Mouse (Mus musculus) thymus, postnatal 14 days (tissue): ENCODE data around the gene Gm43517.

Experiments used
- DNase-seq: peaks from one replicate; pipeline ENCODE4 v3.0.0; 2021

Gm43517 gene

GRCm38 (mm10) chr12:49386081-49386805, 1.3 kb downstream of the Gm43517 start:
- no peak for DNase-seq

DNA sequence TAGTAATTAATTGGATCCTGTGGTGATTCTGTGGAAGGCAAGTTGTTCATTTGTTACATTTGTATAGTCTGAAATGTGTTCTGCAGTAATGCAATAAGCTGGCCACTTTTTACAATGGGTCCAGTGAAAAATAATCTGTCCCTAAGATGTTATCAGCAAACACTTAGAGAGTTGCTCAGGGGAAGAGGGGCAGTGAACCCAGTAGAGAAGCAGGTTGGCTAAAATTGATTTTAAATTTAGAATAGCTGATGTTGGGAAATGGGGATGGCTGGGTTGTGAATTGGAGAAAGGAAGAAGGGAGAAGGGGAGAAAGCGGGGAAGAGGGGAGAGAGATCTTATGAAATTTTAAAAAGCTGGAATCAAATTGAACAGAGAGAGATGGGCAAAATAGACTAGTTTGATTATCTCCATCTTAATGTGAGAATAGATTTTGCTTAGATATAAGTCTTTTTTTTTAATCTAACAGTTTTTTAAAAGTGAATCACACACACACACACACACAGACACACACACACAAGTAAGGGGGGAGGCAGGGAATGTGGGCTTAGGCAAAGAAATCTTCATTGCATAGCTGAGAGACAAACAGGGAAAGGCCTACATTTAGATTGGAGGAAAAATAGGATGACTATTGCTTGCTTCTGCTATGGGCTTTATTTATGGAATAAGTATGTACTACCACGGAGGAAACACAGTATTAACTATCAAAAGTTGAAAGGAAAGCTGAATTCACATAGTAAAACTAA, 3.1 kb downstream of the Gm43517 start:
- DNase-seq: no peak

GRCm38 (mm10) chr12:49389666-49390065, 4.7 kb downstream of the Gm43517 start:
- no peak for DNase-seq

GRCm38 (mm10) chr12:49390257-49390656, 5.3 kb downstream of the Gm43517 start:
- DNase-seq: no peak

DNA sequence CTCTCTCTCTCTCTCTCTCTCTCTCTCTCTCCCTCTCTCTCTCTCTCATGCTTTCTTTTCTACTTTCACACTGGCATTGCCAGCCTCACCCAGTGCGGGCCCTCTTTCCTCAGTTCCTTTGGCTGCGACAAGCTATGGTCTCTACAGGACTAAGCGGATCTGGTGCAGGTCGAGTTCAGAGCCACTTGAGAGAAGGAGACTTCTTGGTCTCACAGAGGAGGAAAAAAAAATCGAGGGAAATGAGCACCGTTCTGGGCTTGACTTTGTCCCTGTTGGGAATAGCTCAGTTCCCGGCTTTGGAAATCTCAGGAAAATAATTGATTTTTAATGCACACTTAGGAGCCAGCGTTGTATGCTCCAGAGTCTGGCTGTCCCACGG, 5.9 kb downstream of the Gm43517 start:
- no peak for DNase-seq

- no peak for DNase-seq
Observed at GRCm38 (mm10) chr12:49391305-49392040, 6.5 kb downstream of the Gm43517 start.

DNA sequence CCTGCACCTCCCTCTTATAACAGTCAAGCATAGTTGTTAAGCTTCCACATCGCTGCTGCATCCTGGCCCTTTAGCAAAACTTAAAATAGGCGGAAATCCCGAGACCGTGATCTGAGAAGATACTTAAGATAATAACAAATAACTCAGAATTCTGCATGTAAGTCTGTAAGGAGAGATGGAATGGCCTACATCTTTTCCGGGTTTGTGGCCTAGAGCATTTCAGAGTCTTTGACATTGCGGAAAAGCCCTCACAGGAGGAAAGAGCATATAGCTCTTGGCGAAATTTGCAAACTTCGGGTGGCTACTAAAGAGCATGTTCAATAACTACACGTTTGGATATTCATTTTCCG, 7.0 kb downstream of the Gm43517 start:
- DNase-seq: no peak

DNA sequence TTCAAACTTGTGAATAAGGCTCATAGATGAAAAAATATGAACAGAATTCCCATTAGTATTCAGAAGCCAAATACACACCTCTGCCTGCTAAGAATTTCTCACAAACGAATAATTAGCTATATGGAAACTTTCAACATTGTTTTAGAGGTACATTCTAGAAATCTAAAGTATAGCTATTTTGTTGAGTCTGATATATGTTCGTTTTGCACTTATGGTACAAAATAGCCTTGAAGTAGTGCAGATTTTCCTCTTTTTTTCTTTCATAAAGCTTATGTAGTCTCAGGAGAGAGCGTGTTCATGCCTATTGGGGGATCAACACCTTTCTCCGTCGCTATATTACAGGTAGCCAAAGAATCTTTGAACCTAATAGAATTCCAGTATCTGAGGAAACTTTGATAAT, 7.9 kb downstream of the Gm43517 start:
- DNase-seq: no peak

DNA sequence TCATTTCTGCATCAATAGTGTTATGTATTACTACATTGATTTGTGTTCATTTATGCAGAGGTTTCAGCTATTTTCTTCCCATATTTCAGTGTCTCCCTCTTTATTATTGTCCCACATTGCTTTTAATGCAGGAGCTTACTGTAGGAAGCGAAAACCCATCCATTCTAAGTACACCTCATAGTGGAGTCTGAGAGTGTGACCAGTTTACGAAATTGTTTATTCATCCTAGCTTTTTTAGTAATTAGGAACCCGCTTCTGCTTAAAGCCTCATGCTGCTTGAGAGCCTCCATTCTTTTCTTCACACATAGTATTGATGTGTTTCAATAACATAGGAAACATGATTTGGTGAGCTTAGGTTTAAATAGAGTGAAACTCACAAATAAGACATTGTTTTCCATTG, 8.7 kb downstream of the Gm43517 start:
- no peak for DNase-seq

DNA sequence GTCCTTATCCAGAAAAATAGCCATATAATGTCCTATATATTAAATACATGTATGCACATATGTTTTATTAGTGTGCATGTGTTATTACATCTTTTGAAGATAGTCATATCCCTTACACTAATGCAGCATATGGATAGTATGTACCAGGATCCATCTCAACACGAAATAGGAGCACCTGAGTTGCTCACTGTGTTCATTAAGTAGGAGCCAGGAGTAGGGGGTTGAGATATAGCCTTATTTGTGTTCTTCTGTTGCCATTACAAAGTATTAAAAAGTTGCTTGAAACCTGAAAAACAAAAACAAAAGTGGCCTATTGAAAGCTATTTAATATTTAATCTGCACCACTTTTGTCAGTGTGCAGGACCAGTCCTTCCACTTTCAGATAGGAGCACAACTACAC, 9.2 kb downstream of the Gm43517 start:
- no peak for DNase-seq

GRCm38 (mm10) chr12:49394836-49395235, 9.9 kb downstream of the Gm43517 start:
- DNase-seq: no peak

DNA sequence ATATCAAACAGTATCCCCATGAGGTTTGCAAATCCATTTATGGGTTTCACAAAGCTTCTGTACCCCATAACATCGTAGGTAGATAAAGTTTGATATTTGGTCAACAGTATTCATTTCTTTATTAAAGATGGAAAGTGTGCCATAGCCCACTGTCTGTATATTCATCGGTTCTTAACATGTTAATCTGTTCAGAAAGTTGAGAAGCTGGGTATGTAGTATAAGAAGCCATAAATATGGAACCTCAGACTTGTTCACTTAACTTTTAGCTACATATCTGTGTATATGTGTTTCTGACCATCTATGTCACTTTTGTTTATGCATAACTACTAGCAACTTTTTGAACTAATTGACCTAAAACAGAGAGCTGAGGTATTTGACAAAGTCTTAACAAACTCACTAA, 11.0 kb downstream of the Gm43517 start:
- no peak for DNase-seq

DNA sequence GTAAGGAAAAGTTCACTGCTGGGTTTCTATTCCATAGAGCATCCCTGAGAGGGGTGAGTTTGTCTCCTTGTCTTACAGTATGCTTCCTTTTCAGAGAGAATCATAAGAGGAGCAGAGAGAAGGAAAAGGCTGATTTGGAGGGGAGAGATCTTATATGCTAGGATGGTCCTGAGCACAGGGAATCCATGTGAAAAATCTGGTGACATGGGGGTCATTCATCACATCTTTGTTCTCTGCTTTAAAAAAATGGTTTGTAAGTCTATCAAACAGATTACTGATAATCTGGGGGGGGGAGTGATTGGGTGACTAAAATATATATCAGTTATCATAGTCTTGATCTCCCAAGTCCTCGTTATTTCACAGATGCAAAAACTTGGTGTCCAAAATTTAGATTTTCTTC, 11.8 kb downstream of the Gm43517 start:
- no peak for DNase-seq

DNA sequence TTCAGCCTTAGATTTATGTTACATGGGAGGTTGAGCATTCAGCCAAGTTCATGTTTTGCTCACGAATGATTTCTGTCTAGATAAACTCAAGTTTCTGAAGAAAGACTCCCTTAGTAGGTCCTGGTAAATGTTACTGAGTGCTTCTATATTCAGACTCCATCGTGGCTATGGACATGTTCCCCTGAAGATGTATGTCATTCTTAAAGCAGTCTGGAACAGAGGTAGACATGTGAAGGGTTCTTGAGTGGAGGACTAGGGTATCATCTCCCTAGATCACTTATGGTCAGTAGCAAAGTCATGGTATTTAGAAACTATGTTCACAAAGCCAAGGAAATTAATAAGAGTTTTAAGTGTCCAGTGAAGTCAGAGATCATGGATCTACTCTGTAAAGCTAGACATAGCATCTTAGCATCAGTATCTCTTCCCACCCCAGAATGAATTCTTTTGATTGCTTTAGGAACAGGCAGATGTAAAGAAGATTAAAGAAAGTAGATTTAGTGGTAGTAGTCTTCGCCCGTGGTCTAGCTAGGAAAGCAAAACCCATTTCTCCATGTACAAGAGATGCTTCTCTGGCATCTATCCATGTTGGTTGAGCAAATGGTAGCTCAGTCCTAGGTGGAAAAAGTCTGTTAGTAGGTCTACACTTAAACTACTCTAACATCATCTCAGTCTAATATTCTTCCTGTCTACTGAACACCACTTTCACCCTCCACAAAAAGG, 12.6 kb downstream of the Gm43517 start:
- no peak for DNase-seq

- no peak for DNase-seq
Observed at GRCm38 (mm10) chr12:49398163-49398540, 13.2 kb downstream of the Gm43517 start.

GRCm38 (mm10) chr12:49398636-49399035, 13.7 kb downstream of the Gm43517 start:
- no peak for DNase-seq

- no peak for DNase-seq
Observed at GRCm38 (mm10) chr12:49399611-49400010, 14.6 kb downstream of the Gm43517 start.

GRCm38 (mm10) chr12:49400036-49400852, 15.3 kb downstream of the Gm43517 start:
- no peak for DNase-seq

- no peak for DNase-seq
Observed at GRCm38 (mm10) chr12:49400853-49401118, 15.8 kb downstream of the Gm43517 start.

DNA sequence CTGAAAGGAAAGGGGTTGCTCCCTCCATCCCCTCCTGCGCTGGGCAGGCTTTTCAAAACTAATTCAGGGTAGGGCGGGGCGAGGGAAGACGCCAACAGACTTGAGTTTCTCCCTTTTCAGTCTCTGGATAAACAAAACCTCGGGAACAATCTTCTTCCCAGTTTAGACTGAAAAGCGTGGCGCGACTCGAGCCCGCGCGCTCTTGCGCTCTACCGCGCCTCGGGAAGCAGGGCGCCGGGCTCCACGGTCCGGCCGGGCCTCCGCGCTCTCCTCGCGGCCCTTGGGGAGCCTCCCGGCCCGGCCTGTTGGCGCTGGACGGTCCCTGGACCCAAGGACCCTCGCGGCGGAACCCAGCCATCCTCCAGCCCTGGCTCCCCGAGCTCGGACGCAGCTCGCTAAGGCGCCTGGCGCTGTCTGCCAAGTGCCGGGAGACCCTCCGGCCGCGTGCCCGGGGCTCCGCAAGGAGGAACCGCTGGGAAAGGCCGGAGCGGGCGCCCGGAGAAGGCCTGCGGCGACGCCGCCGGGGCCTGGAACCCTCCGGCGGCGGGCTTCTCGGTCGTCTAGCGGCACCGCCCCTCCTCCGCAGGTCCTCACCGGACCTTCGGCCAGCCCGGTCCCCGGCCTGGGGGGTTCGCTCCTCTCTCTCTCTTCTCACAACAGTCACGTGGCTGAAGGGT, 16.3 kb downstream of the Gm43517 start:
- no peak for DNase-seq

- no peak for DNase-seq
Observed at GRCm38 (mm10) chr12:49401796-49402130, 16.8 kb downstream of the Gm43517 start.

DNA sequence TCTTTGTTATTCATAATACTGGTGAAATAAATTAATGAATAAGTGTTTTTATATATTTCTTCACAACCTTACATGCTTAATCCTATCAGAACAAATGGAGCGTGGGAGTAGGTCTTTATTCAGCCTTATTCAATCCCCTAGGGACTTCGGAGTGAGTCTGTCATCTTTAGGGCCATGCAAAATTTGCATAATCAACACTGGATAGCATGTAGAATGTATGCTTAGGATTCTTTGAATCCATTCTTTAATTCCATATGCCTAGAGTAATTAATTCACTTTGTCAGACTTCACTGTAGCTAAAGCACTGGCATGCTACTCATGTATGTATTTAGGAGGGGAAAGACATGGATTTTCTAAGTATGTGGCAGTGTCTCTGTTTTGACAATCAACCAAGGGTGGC, 24.9 kb downstream of the Gm43517 start:
- DNase-seq: no peak
